Mouse (Mus musculus) myocyte (in vitro differentiated cells): ENCODE measurements at regions not wholly inside any gene's neighbourhood (a gene's known extent, or its start where the extent isn't known, plus 50 kb on each side); places are given as distances from the start of the nearest gene placed in this dataset.
"Not testable (repeated sequence)": the region's sequence is repeated elsewhere in the genome, so short reads cannot be mapped to it uniquely, and the experiment has no call there.

ENCODE experiments used
- CEBPB ChIP-seq: IDR thresholded peaks from 2 replicates; pipeline ENCODE4 v1.6.1; 2011; ENCODE audit warnings: mild to moderate bottlenecking, moderate library complexity; ENCODE audit not compliant: poor library complexity, insufficient read depth, severe bottlenecking
- E2F4 ChIP-seq: IDR thresholded peaks from one replicate; pipeline ENCODE4 v1.6.1; 2011; ENCODE audit warnings: mild to moderate bottlenecking, control low read depth, moderate library complexity; ENCODE audit not compliant: insufficient read depth
- MAX ChIP-seq: IDR thresholded peaks from one replicate; pipeline ENCODE4 v1.6.1; 2011; ENCODE audit warnings: low read depth, mild to moderate bottlenecking, control low read depth
- MYOD1 ChIP-seq, 3 experiments: IDR thresholded peaks; one replicate each; pipeline ENCODE4 v1.6.1; 2011; ENCODE audit warnings: control low read depth in 2 of 3, low read depth in 2 of 3, mild to moderate bottlenecking in 2 of 3, moderate library complexity in 1 of 3; ENCODE audit not compliant: insufficient read length in 2 of 3, control insufficient read depth in 1 of 3
- MYOG ChIP-seq, 3 experiments: IDR thresholded peaks; one replicate each; pipeline ENCODE4 v1.6.1; 2011; ENCODE audit warnings: control low read depth in 2 of 3, low read depth in 2 of 3, mild to moderate bottlenecking in 2 of 3; ENCODE audit not compliant: insufficient read length in 2 of 3, control insufficient read depth in 1 of 3, insufficient read depth in 1 of 3
- POLR2A ChIP-seq: IDR thresholded peaks from one replicate; pipeline ENCODE4 v1.6.1; 2011; ENCODE audit warnings: low read depth, mild to moderate bottlenecking, control low read depth, moderate library complexity; ENCODE audit not compliant: insufficient read length
- POLR2AphosphoS2 ChIP-seq: IDR thresholded peaks from one replicate; pipeline ENCODE4 v1.6.1; 2011; ENCODE audit warnings: low read depth, control low read depth; ENCODE audit not compliant: insufficient read length
- SRF ChIP-seq: IDR thresholded peaks from one replicate; pipeline ENCODE4 v1.6.1; 2011; ENCODE audit warnings: low read depth; ENCODE audit not compliant: control insufficient read depth, insufficient read length
- TCF12 ChIP-seq: IDR thresholded peaks from one replicate; pipeline ENCODE4 v1.6.1; 2011; ENCODE audit warnings: mild to moderate bottlenecking, control low read depth; ENCODE audit not compliant: poor library complexity, insufficient read depth, severe bottlenecking
- TCF3 ChIP-seq: IDR thresholded peaks from one replicate; pipeline ENCODE4 v1.6.1; 2011; ENCODE audit warnings: low read depth, control low read depth; ENCODE audit not compliant: insufficient read length
- USF1 ChIP-seq: IDR thresholded peaks from one replicate; pipeline ENCODE4 v1.6.1; 2011; ENCODE audit warnings: low read depth, mild to moderate bottlenecking, control low read depth, moderate library complexity

- not testable (repeated sequence) for TF ChIP-seq POLR2A; E2F4; TCF12; POLR2AphosphoS2; MYOD1 (IDR thresholded peaks at IDR 0.05; ENCODE audit: control insufficient read depth in 1 of 3, insufficient read length in 2 of 3, low read depth in 2 of 3); TCF3; MAX; USF1; SRF; CEBPB; MYOG (IDR thresholded peaks at IDR 0.05; ENCODE audit: control insufficient read depth in 1 of 3, insufficient read depth in 1 of 3, insufficient read length in 2 of 3, low read depth in 2 of 3)
Observed at GRCm38 (mm10) chr4:89876131-89876530, 196.9 kb downstream of the Dmrta1 start.
